Mouse (Mus musculus): Measurements from ENCODE around the gene U2af2. TPM values are rescaled to one million over a fixed set of nuclear protein-coding genes. Genes with fewer than 3 reads are reported as not detected.

The U2af2 gene
- polyA plus RNA-seq, 1 experiment from 2014 or later: 117 TPM

GRCm38 (mm10) chr7:5080815-5081214, 18.9 kb downstream of the U2af2 start:
- Histone ChIP-seq H3K9me3 (no peaks in the 10 kb centered on the region), H3K27me3 (no peaks in the 10 kb centered on the region), H3K4me1 (peaks cover 28% of the 10 kb centered on the region), H3K27ac (peak overlapping the region; percentile 92), H3K36me3 (peaks cover 50% of the 10 kb centered on the region), H3K9ac (peak overlapping the region; percentile 98), H3K4me3 (peak overlapping the region; percentile 99), H3K4me2 (peak overlapping the region; percentile 77)
- ATAC-seq (ENCODE audit: insufficient number of reproducible peaks, low FRiP score, low TSS enrichment, low read depth): no peak
- WGBS: 5% methylated on average over 6 of the region's 6 CpGs

- Histone ChIP-seq H3K27me3 (no peaks in the 10 kb centered on the region), H3K9ac (0 out of 2 replicates have a peak overlapping the region, but pooled peaks have one; percentile 7), H3K36me3 (peaks cover 47% of the 10 kb centered on the region), H3K4me2 (peak overlapping the region; percentile 77), H3K4me1 (peaks cover 28% of the 10 kb centered on the region), H3K9me3 (no peaks in the 10 kb centered on the region), H3K27ac (no peak overlapping the region), H3K4me3 (peak overlapping the region; percentile 99)
- 70% methylated on average over 6 of the region's 6 CpGs for WGBS
- ATAC-seq (ENCODE audit: insufficient number of reproducible peaks, low FRiP score, low TSS enrichment, low read depth): no peak
Measured at GRCm38 (mm10) chr7:5081241-5081640, 19.3 kb downstream of the U2af2 start.

DNA sequence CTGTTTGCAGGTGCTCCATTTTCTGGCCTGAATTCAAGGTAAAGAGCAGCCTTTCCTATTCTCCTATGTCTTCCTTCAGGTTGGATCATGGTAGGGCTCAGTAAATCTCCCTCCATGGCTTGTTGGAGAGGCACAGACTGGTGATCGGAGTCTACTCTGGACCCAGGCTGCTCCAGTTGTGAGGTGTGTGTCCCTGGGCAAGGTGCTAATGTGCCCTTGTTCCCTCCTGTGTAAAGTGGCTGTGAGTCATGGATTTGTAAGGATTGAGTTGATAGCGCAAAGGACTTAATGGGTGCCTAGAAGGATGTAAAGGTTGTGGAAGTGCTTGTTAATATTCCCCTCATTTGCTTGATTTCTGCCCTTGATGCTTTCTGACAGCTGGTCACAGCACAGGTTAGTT, 20.0 kb downstream of the U2af2 start:
- H3K4me2 ChIP-seq: no peak overlapping the region
- peaks cover 29% of the 10 kb centered on the region for H3K4me1 ChIP-seq
- no peak overlapping the region for H3K27ac ChIP-seq
- no peaks in the 10 kb centered on the region for H3K9me3 ChIP-seq
- peaks cover 44% of the 10 kb centered on the region for H3K36me3 ChIP-seq
- H3K9ac ChIP-seq: 0 out of 2 replicates have a peak overlapping the region, but pooled peaks have one; percentile 7
- no peaks in the 10 kb centered on the region for H3K27me3 ChIP-seq
- 97% methylated on average over 2 of the region's 2 CpGs for WGBS
- no peak overlapping the region for H3K4me3 ChIP-seq
- no peak for ATAC-seq (ENCODE audit: insufficient number of reproducible peaks, low FRiP score, low TSS enrichment, low read depth)

DNA sequence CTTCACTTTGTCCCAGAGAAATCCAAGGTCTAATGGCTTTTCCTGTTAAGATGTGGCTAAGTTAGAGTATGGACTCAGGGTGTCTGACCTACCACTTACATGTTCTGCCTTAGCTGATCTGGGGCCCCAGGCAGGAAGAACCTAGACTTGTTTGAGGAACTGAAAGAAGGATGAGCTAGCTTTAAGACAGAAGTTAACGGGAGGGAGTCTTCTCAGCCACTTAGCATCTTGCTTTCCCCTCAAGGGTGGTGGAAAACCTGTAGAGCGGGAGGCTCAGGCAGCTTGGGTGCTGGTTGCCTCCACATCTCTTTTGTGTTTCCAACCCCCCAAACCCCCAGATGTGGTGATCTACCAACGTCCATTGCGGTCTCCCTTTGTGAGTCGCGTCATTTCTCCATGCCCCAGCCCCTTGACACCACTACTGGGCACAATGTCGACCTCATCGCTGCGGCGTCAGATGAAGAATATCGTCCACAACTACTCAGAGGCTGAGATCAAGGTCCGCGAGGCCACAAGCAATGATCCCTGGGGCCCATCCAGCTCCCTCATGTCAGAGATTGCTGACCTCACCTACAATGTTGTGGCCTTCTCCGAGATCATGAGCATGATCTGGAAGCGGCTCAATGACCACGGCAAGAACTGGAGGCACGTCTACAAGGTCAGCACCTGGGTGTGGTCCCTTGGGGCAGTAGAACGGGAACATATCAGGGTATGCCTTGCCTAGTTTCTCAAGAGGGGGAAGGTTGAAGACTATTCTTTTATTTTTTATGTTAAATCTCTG, 21.6 kb downstream of the U2af2 start:
- Histone ChIP-seq H3K9me3 (no peaks in the 10 kb centered on the region), H3K9ac (no peak overlapping the region), H3K4me2 (no peak overlapping the region), H3K4me3 (no peak overlapping the region), H3K36me3 (peaks cover 33% of the 10 kb centered on the region), H3K4me1 (peaks cover 31% of the 10 kb centered on the region), H3K27me3 (no peaks in the 10 kb centered on the region), H3K27ac (no peak overlapping the region)
- no peak for ATAC-seq (ENCODE audit: insufficient number of reproducible peaks, low FRiP score, low TSS enrichment, low read depth)
- WGBS: 91% methylated on average over 18 of the region's 18 CpGs

DNA sequence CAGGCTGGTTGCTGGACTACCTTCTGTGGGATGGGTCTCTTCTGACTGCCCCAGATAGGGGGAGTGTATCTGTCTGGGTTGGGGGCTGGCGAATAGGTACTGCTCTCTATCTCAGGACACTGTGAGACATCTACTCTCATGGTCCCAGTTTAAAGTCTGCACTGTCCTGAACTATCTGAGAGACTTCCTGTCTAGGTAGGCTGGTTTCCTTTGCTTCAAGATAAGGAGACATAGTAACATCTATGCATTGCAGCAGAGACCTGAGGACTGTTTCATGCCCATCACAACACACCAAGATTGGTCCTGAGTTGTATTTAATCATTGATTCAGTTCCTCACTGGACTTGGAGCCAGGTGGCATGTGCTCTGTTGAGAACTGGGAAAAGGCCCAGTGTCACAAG, 23.6 kb downstream of the U2af2 start:
- 90% methylated on average over 1 of the region's 1 CpGs for WGBS
- Histone ChIP-seq H3K27me3 (no peaks in the 10 kb centered on the region), H3K4me3 (no peak overlapping the region), H3K9ac (no peak overlapping the region), H3K27ac (no peak overlapping the region), H3K9me3 (no peaks in the 10 kb centered on the region), H3K4me2 (no peak overlapping the region), H3K36me3 (peaks cover 44% of the 10 kb centered on the region), H3K4me1 (peaks cover 30% of the 10 kb centered on the region)
- ATAC-seq (ENCODE audit: insufficient number of reproducible peaks, low FRiP score, low TSS enrichment, low read depth): no peak

DNA sequence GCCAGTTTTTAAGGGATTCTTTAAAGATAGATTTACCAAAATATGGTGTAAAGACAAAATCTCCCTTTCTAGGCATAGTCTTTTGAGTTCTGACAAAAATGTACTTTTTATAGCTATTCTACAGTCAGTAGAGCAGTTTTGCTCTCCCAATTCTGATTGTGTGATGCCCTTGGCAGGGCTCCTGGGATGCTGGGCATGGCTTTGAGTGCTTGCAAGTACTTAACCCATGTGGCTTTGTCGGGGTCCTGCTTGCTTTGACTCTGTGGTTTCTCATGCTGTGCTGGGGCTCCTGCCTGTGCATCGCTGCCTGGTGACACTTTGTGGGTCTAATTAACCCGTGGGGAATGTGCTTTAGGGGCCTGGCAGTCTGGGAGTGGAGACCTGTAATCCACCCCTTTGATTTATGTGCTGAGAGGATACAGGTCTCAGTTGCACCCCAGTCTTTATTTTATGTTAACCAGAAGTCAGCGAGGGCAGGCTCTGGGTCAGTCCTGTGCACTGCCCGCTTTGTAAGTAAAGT, 25.0 kb downstream of the U2af2 start:
- H3K36me3 ChIP-seq: peaks cover 58% of the 10 kb centered on the region
- peaks cover 15% of the 10 kb centered on the region for H3K4me1 ChIP-seq
- WGBS: 30% methylated on average over 5 of the region's 5 CpGs

DNA sequence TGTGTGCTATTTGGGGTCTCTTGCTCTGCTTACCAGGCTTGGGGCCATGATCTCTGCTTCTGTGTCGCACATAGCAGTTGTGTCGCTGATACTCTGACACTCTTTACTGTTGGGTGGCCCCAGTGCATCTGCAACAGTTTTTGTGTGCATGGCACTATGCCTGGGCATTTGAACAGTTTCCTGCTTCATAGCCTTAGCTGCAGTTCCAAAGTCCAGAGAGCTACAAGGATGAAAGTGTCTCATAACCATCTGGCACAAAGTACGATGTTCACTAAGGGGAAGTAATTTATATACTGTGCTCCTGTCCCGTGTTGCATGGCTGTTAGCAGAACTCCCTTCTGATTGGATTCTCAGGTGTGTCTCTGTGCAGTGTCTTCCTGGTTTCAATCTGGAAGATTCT, 25.9 kb downstream of the U2af2 start:
- no peak overlapping the region for H3K4me2 ChIP-seq
- H3K27me3 ChIP-seq: no peaks in the 10 kb centered on the region
- no peak for ATAC-seq (ENCODE audit: insufficient number of reproducible peaks, low FRiP score, low TSS enrichment, low read depth)
- no peak overlapping the region for H3K9ac ChIP-seq
- H3K36me3 ChIP-seq: peaks cover 67% of the 10 kb centered on the region
- peaks cover 10% of the 10 kb centered on the region; the same call in 1 of the 2 replicates for H3K4me1 ChIP-seq
- H3K9me3 ChIP-seq: no peaks in the 10 kb centered on the region
- 77% methylated on average over 4 of the region's 4 CpGs for WGBS
- no peak overlapping the region for H3K4me3 ChIP-seq
- no peak overlapping the region for H3K27ac ChIP-seq

More for the DNA sequence above, 25.0 kb downstream of the U2af2 start:
- Histone ChIP-seq H3K4me2 (no peak overlapping the region), H3K9me3 (no peaks in the 10 kb centered on the region), H3K27me3 (no peaks in the 10 kb centered on the region), H3K9ac (no peak overlapping the region), H3K27ac (no peak overlapping the region), H3K4me3 (no peak overlapping the region)
- ATAC-seq (ENCODE audit: insufficient number of reproducible peaks, low FRiP score, low TSS enrichment, low read depth): no peak

DNA sequence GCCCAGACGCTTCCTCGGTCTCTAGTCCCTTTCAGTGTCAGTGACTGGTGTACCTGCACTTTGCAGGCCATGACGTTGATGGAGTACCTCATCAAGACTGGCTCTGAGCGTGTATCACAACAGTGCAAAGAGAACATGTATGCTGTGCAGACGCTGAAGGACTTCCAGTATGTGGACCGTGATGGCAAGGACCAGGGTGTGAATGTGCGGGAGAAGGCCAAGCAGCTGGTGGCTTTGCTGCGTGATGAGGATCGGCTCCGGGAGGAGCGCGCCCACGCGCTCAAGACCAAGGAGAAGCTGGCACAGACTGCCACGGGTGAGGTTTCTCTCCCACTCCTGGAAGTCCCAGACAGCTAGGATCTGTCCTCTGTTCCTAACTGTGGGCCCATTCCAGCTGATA, 27.9 kb downstream of the U2af2 start:
- Histone ChIP-seq H3K9ac (no peak overlapping the region), H3K4me1 (peaks cover 5% of the 10 kb centered on the region; the same call in 1 of the 2 replicates), H3K36me3 (peaks cover 74% of the 10 kb centered on the region), H3K9me3 (no peaks in the 10 kb centered on the region), H3K27me3 (no peaks in the 10 kb centered on the region), H3K4me2 (no peak overlapping the region), H3K4me3 (no peak overlapping the region), H3K27ac (no peak overlapping the region)
- ATAC-seq (ENCODE audit: insufficient number of reproducible peaks, low FRiP score, low TSS enrichment, low read depth): no peak
- WGBS: 96% methylated on average over 15 of the region's 15 CpGs

- H3K4me3 ChIP-seq: no peak overlapping the region
- WGBS: 94% methylated on average over 15 of the region's 15 CpGs
- no peaks in the 10 kb centered on the region for H3K27me3 ChIP-seq
- peaks cover 3% of the 10 kb centered on the region; the same call in 1 of the 2 replicates for H3K4me1 ChIP-seq
- no peak overlapping the region for H3K9ac ChIP-seq
- no peak overlapping the region for H3K4me2 ChIP-seq
- no peak overlapping the region for H3K27ac ChIP-seq
- H3K9me3 ChIP-seq: no peaks in the 10 kb centered on the region
- no peak for ATAC-seq (ENCODE audit: insufficient number of reproducible peaks, low FRiP score, low TSS enrichment, low read depth)
- H3K36me3 ChIP-seq: peaks cover 82% of the 10 kb centered on the region
Measured at GRCm38 (mm10) chr7:5091008-5091728, 29.2 kb downstream of the U2af2 start.

- Histone ChIP-seq H3K4me3 (no peak overlapping the region), H3K9ac (no peak overlapping the region), H3K27ac (no peak overlapping the region), H3K27me3 (no peaks in the 10 kb centered on the region), H3K36me3 (peaks cover 87% of the 10 kb centered on the region), H3K4me2 (no peak overlapping the region), H3K9me3 (no peaks in the 10 kb centered on the region), H3K4me1 (no peaks in the 10 kb centered on the region)
- ATAC-seq (ENCODE audit: insufficient number of reproducible peaks, low FRiP score, low TSS enrichment, low read depth): no peak
- WGBS: 75% methylated on average over 6 of the region's 6 CpGs
Measured at GRCm38 (mm10) chr7:5092381-5092780, 30.4 kb downstream of the U2af2 start.

- Histone ChIP-seq H3K27me3 (no peaks in the 10 kb centered on the region), H3K4me2 (no peak overlapping the region), H3K27ac (no peak overlapping the region), H3K36me3 (peaks cover 93% of the 10 kb centered on the region), H3K9ac (no peak overlapping the region), H3K4me3 (no peak overlapping the region), H3K4me1 (no peaks in the 10 kb centered on the region), H3K9me3 (no peaks in the 10 kb centered on the region)
- 83% methylated on average over 21 of the region's 21 CpGs for WGBS
- no peak for ATAC-seq (ENCODE audit: insufficient number of reproducible peaks, low FRiP score, low TSS enrichment, low read depth)
Measured at GRCm38 (mm10) chr7:5092831-5093510, 31.0 kb downstream of the U2af2 start.

Measured in limb, embryonic 15.5 days (tissue).